Mouse (Mus musculus) fat pad, adult 2 months (tissue): Measurements from ENCODE around the gene 2010111I01Rik.
"Not testable (repeated sequence)": the region's sequence is repeated elsewhere in the genome, so short reads cannot be mapped to it uniquely, and the experiment has no call there.

Experiments used
- DNase-seq: peaks from one replicate; pipeline ENCODE4 v3.0.0-alpha.2; 2011; ENCODE audit warnings: low read depth, low spot score; ENCODE audit errors: extremely low read depth

2010111I01Rik gene

GRCm38 (mm10) chr13:63073911-63074675 lies 109.4 kb downstream of the 2010111I01Rik start:
- no peak for DNase-seq

GRCm38 (mm10) chr13:63074676-63074991 lies 109.9 kb downstream of the 2010111I01Rik start:
- no peak for DNase-seq

- no peak for DNase-seq
Measured at GRCm38 (mm10) chr13:63075331-63075855, 110.7 kb downstream of the 2010111I01Rik start.

- DNase-seq: no peak
Measured at GRCm38 (mm10) chr13:63080191-63080590, 115.5 kb downstream of the 2010111I01Rik start.

GRCm38 (mm10) chr13:63080823-63081222 lies 116.1 kb downstream of the 2010111I01Rik start:
- DNase-seq: no peak

GRCm38 (mm10) chr13:63082555-63083136 lies 118.0 kb downstream of the 2010111I01Rik start:
- DNase-seq: no peak

- DNase-seq: not testable (repeated sequence)
Measured at GRCm38 (mm10) chr13:63083139-63083538, 118.4 kb downstream of the 2010111I01Rik start.

GRCm38 (mm10) chr13:63083663-63084062 lies 119.0 kb downstream of the 2010111I01Rik start:
- DNase-seq: no peak

GRCm38 (mm10) chr13:63087865-63088683 lies 123.4 kb downstream of the 2010111I01Rik start:
- no peak for DNase-seq

GRCm38 (mm10) chr13:63089513-63089912 lies 124.8 kb downstream of the 2010111I01Rik start:
- no peak for DNase-seq

GRCm38 (mm10) chr13:63091246-63091645 lies 126.6 kb downstream of the 2010111I01Rik start:
- no peak for DNase-seq

- DNase-seq: no peak
Measured at GRCm38 (mm10) chr13:63092299-63092698, 127.6 kb downstream of the 2010111I01Rik start.

GRCm38 (mm10) chr13:63092874-63093273 lies 128.2 kb downstream of the 2010111I01Rik start:
- no peak for DNase-seq

GRCm38 (mm10) chr13:63093636-63094035 lies 128.9 kb downstream of the 2010111I01Rik start:
- DNase-seq: no peak

GRCm38 (mm10) chr13:63094317-63095131 lies 129.8 kb downstream of the 2010111I01Rik start:
- no peak for DNase-seq

GRCm38 (mm10) chr13:63096764-63097163 lies 132.1 kb downstream of the 2010111I01Rik start:
- no peak for DNase-seq

GRCm38 (mm10) chr13:63097440-63097930 lies 132.8 kb downstream of the 2010111I01Rik start:
- DNase-seq: no peak

- DNase-seq: no peak
Measured at GRCm38 (mm10) chr13:63101761-63102160, 137.1 kb downstream of the 2010111I01Rik start.

- DNase-seq: no peak
Measured at GRCm38 (mm10) chr13:63102848-63103585, 138.3 kb downstream of the 2010111I01Rik start.

- no peak for DNase-seq
Measured at GRCm38 (mm10) chr13:63106574-63106973, 141.9 kb downstream of the 2010111I01Rik start.
